Mouse (Mus musculus) stomach, postnatal 0 days (tissue): Measurements from ENCODE around the gene Esr1. TPM values are rescaled to one million over a fixed set of nuclear protein-coding genes. Genes with fewer than 3 reads are reported as not detected.

Experiments used
- ATAC-seq: fragments of 200-750 bp; cut with Nextera tagmentation; 2 replicates; pipeline ENCODE4 v1.8.0; 2017; ENCODE audit not compliant: low FRiP score, low TSS enrichment
- DNase-seq: peaks from one replicate; pipeline ENCODE4 v3.0.0-alpha.2; 2016; ENCODE audit warnings: low spot score
- H3K27ac ChIP-seq: fragments of 300-500 bp; sonication (generic); replicated peaks from 2 replicates; pipeline ENCODE4 v1.5.1; 2014; ENCODE audit warnings: mild to moderate bottlenecking, control low read depth
- H3K27me3 ChIP-seq: fragments of 300-500 bp; sonication (generic); 2 replicates; pipeline ENCODE4 v1.6.1; 2014; ENCODE audit warnings: low read length; ENCODE audit not compliant: control insufficient read depth, insufficient read depth
- H3K36me3 ChIP-seq: fragments of 300-500 bp; sonication (generic); 2 replicates; pipeline ENCODE4 v1.6.1; 2014; ENCODE audit warnings: low read length, mixed read lengths; ENCODE audit not compliant: control insufficient read depth, insufficient read depth
- H3K4me1 ChIP-seq: fragments of 300-500 bp; sonication (generic); replicated peaks from 2 replicates; pipeline ENCODE4 v1.6.1; 2014; ENCODE audit warnings: antibody characterized with exemption; ENCODE audit not compliant: control insufficient read depth, insufficient read depth
- H3K4me2 ChIP-seq: fragments of 300-500 bp; sonication (generic); replicated peaks from 2 replicates; pipeline ENCODE4 v1.6.1; 2014; ENCODE audit warnings: low read depth, mild to moderate bottlenecking, control low read depth, moderate library complexity
- H3K4me3 ChIP-seq: fragments of 300-500 bp; sonication (generic); 2 replicates; pipeline ENCODE4 v1.5.1; 2014; ENCODE audit warnings: low read depth, low read length, control low read depth
- H3K9ac ChIP-seq: fragments of 300-500 bp; sonication (generic); 2 replicates; pipeline ENCODE4 v1.6.1; 2014; ENCODE audit warnings: mild to moderate bottlenecking, low read length, control low read depth, mixed read lengths
- H3K9me3 ChIP-seq: fragments of 300-500 bp; sonication (generic); 2 replicates; pipeline ENCODE4 v1.6.1; 2016; ENCODE audit warnings: low read length; ENCODE audit not compliant: control insufficient read depth
- CTCF ChIP-seq: IDR thresholded peaks from 2 replicates; pipeline ENCODE4 v1.5.1; 2016; ENCODE audit warnings: antibody characterized with exemption, low read depth, mild to moderate bottlenecking, moderate library complexity
- EP300 ChIP-seq: optimal IDR thresholded peaks from 2 replicates; pipeline ENCODE3; 2016; ENCODE audit warnings: antibody characterized with exemption
- WGBS: fragments of 180-500 bp; shearing (Covaris S2); extraction: QIAGEN DNeasy Blood & Tissue Kit; methylation state at CpG from one replicate; pipeline ENCODE4 v1.1.7; 2014; 5-methylcytosine and 5-hydroxymethylcytosine counted together
- polyA plus RNA-seq: library from polyadenylated mRNA; unstranded; fragments of >200 nt; fragmentation: Nextera tagmentation; extraction: Ambion mirVana; gene quantifications from 2 replicates; pipeline ENCODE4 v1.2.1, GENCODE M21; 2015

The Esr1 gene
- polyA plus RNA-seq, 1 experiment from 2014 or later = 0.57 TPM

- DNase-seq = no peak
- Histone ChIP-seq H3K4me2 (no peak overlapping the region), H3K4me3 (no peak overlapping the region), H3K9ac (no peak overlapping the region), H3K27me3 (no peaks in the 10 kb centered on the region), H3K36me3 (no peaks in the 10 kb centered on the region), H3K4me1 (no peaks in the 10 kb centered on the region), H3K27ac (no peak overlapping the region), H3K9me3 (no peaks in the 10 kb centered on the region)
- TF ChIP-seq EP300 (no peak), CTCF (no peak)
- ATAC-seq = no peak
Measured at GRCm38 (mm10) chr10:5012004-5012403, 400.6 kb downstream of the Esr1 start.

DNA sequence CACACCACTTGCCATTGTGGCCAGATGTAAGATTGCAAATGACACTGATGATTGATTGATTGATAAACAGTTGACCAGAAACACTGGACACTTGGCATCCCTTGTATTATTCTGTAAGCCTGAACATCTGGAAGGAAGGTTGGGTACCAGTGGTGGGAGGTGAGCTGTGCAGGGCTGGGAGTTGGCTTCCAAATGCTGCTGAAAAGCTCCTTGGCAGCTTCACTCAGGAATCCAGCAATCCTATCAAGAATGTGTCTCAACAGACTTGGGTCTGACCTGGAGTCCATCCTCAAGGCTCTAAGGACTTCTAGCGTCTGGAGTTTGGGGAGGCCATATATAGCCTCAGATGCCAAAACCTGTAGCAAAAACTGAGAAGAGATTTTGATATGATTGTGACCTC is 403.6 kb downstream of the Esr1 start:
- H3K4me2 ChIP-seq = no peak overlapping the region
- TF ChIP-seq EP300 (no peak), CTCF (no peak)
- H3K27ac ChIP-seq = no peak overlapping the region
- H3K36me3 ChIP-seq = no peaks in the 10 kb centered on the region
- H3K4me1 ChIP-seq = no peaks in the 10 kb centered on the region
- DNase-seq (no peak), ATAC-seq (no peak)
- H3K9me3 ChIP-seq = no peaks in the 10 kb centered on the region
- H3K4me3 ChIP-seq = no peak overlapping the region
- no peaks in the 10 kb centered on the region for H3K27me3 ChIP-seq
- H3K9ac ChIP-seq = no peak overlapping the region
- WGBS = 63% methylated on average over 1 of the region's 1 CpGs

GRCm38 (mm10) chr10:5017148-5017547 is 405.8 kb downstream of the Esr1 start:
- Histone ChIP-seq H3K4me1 (no peaks in the 10 kb centered on the region), H3K9ac (no peak overlapping the region), H3K4me2 (no peak overlapping the region), H3K36me3 (no peaks in the 10 kb centered on the region), H3K27ac (no peak overlapping the region), H3K27me3 (no peaks in the 10 kb centered on the region), H3K9me3 (no peaks in the 10 kb centered on the region), H3K4me3 (no peak overlapping the region)
- no peak for ATAC-seq
- TF ChIP-seq CTCF = no peak
- TF ChIP-seq EP300 = no peak
- 46% methylated on average over 1 of the region's 1 CpGs for WGBS
- no peak for DNase-seq

GRCm38 (mm10) chr10:5025906-5026305 is 414.5 kb downstream of the Esr1 start:
- no peak overlapping the region for H3K27ac ChIP-seq
- H3K9me3 ChIP-seq = no peaks in the 10 kb centered on the region
- ATAC-seq (no peak), DNase-seq (no peak)
- H3K27me3 ChIP-seq = no peaks in the 10 kb centered on the region
- H3K9ac ChIP-seq = no peak overlapping the region
- no peaks in the 10 kb centered on the region; the same call in 1 of the 2 replicates for H3K36me3 ChIP-seq
- no peaks in the 10 kb centered on the region for H3K4me1 ChIP-seq
- no peak overlapping the region for H3K4me3 ChIP-seq
- no peak overlapping the region for H3K4me2 ChIP-seq
- TF ChIP-seq CTCF (no peak), EP300 (no peak)
- WGBS = 91% methylated on average over 4 of the region's 4 CpGs

- no peak overlapping the region for H3K4me2 ChIP-seq
- DNase-seq = no peak
- no peaks in the 10 kb centered on the region for H3K4me1 ChIP-seq
- H3K9ac ChIP-seq = no peak overlapping the region
- H3K27ac ChIP-seq = no peak overlapping the region
- no peaks in the 10 kb centered on the region for H3K27me3 ChIP-seq
- no peaks in the 10 kb centered on the region for H3K9me3 ChIP-seq
- 85% methylated on average over 1 of the region's 1 CpGs for WGBS
- TF ChIP-seq EP300 = no peak
- TF ChIP-seq CTCF = no peak
- no peaks in the 10 kb centered on the region; the same call in 1 of the 2 replicates for H3K36me3 ChIP-seq
- ATAC-seq = no peak
- H3K4me3 ChIP-seq = no peak overlapping the region
Measured at GRCm38 (mm10) chr10:5027208-5027607, 415.8 kb downstream of the Esr1 start.

DNA sequence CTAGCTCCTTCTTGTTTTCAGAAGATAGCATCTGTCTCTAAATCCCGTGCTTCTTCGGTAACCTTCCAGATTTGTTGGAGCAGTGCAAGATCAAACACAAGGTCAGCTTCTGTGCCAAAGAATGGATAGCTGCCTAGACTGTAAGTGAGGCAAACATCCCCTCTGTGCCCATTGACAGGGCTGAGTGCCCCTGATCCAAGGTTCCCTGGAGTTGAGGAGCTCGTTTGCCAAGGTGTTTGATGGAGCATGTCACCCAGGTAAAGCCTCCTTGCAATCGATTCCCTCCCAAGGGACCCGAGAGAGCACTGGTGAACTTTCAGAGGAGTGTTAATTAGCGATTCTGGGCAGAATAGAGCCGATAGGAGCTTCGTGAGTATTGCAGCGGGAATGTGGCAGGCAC is 416.9 kb downstream of the Esr1 start:
- DNase-seq (no peak), ATAC-seq (no peak)
- Histone ChIP-seq H3K4me3 (no peak overlapping the region), H3K9me3 (no peaks in the 10 kb centered on the region), H3K4me2 (no peak overlapping the region), H3K27ac (no peak overlapping the region), H3K36me3 (no peaks in the 10 kb centered on the region; the same call in 1 of the 2 replicates), H3K4me1 (no peaks in the 10 kb centered on the region), H3K27me3 (no peaks in the 10 kb centered on the region), H3K9ac (no peak overlapping the region)
- TF ChIP-seq CTCF = no peak
- no peak for TF ChIP-seq EP300
- WGBS = 84% methylated on average over 9 of the region's 9 CpGs

DNA sequence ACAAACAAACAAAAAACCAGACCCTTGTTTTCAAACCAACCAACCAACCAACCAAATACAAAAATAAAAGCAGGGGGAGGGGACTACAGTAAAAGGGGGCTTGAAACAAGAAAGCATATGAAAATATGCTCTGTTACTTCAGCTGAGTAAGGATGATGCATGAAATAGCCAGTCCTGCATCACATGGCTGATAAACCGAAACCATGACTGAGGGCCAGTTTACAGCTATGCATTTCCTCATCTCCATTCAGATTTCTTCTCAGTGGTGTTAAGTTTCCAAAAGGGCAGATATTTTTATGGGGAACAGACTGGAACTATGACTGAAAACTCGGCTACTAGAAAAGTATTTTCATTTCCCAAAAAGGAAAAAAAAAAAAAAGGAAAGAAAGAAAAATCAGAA is 417.8 kb downstream of the Esr1 start:
- DNase-seq = no peak
- H3K36me3 ChIP-seq = no peaks in the 10 kb centered on the region; the same call in 1 of the 2 replicates
- WGBS = 90% methylated on average over 2 of the region's 2 CpGs

More for the DNA sequence above, 417.8 kb downstream of the Esr1 start:
- H3K4me1 ChIP-seq = no peaks in the 10 kb centered on the region
- no peak overlapping the region for H3K4me3 ChIP-seq
- H3K27me3 ChIP-seq = no peaks in the 10 kb centered on the region
- no peak for ATAC-seq
- H3K9ac ChIP-seq = no peak overlapping the region
- no peak overlapping the region for H3K4me2 ChIP-seq
- TF ChIP-seq CTCF (no peak), EP300 (no peak)
- no peaks in the 10 kb centered on the region for H3K9me3 ChIP-seq
- H3K27ac ChIP-seq = no peak overlapping the region
